Mouse (Mus musculus): ENCODE data around the gene Itfg1. TPM values are rescaled to one million over a fixed set of nuclear protein-coding genes. Genes with fewer than 3 reads are reported as not detected.

Itfg1 gene
- polyA plus RNA-seq, 1 experiment from 2014 or later = 82.4 TPM

- WGBS = 79% methylated on average over 3 of the region's 3 CpGs
- no peak for TF ChIP-seq CTCF (IDR thresholded peaks at IDR 0.05; ENCODE audit: low read depth)
- DNase-seq = no peak
Measured at GRCm38 (mm10) chr8:85788341-85788740, 52.4 kb downstream of the Itfg1 start.

DNA sequence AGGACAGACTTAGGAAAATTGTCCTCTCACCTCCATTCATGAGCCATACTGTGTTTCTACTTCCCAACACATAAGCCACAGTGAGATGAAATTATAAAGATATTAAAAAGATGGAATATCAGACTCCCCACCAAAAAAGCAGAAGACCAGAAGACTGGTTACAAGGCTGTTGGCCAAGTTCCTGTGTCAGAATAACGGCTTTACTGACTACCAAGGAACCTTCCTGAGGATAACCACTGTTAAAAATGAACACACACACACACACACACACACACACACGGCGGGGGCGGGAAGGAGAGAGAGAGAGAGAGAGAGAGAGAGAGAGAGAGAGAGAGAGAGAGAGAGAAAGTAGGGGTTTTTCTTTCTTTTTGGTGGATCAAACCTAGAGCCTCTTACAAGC, 52.8 kb downstream of the Itfg1 start:
- no peaks in the 10 kb centered on the region for H3K4me1 ChIP-seq (ENCODE audit: insufficient read depth)
- no peak overlapping the region for H3K4me2 ChIP-seq
- TF ChIP-seq CTCF (IDR thresholded peaks at IDR 0.05; ENCODE audit: low read depth) = no peak
- H3K36me3 ChIP-seq (ENCODE audit: insufficient read depth) = no peaks in the 10 kb centered on the region
- WGBS = 79% methylated on average over 4 of the region's 4 CpGs
- no peaks in the 10 kb centered on the region for H3K27me3 ChIP-seq (ENCODE audit: insufficient read depth, low read length)
- no peak for ATAC-seq (ENCODE audit: insufficient read depth)
- H3K9me3 ChIP-seq (ENCODE audit: low read depth, low read length) = no peaks in the 10 kb centered on the region
- no peak for DNase-seq
- H3K27ac ChIP-seq (ENCODE audit: low read depth) = no peak overlapping the region
- H3K4me3 ChIP-seq (ENCODE audit: low read depth, low read length) = no peak overlapping the region
- no peak overlapping the region for H3K9ac ChIP-seq

More at GRCm38 (mm10) chr8:85788341-85788740, 52.4 kb downstream of the Itfg1 start:
- ATAC-seq (ENCODE audit: insufficient read depth) = no peak
- no peak overlapping the region for H3K27ac ChIP-seq (ENCODE audit: low read depth)
- no peak overlapping the region for H3K4me3 ChIP-seq (ENCODE audit: low read depth, low read length)
- H3K4me1 ChIP-seq (ENCODE audit: insufficient read depth) = no peaks in the 10 kb centered on the region
- no peaks in the 10 kb centered on the region for H3K9me3 ChIP-seq (ENCODE audit: low read depth, low read length)
- H3K4me2 ChIP-seq = no peak overlapping the region
- H3K27me3 ChIP-seq (ENCODE audit: insufficient read depth, low read length) = no peaks in the 10 kb centered on the region
- no peak overlapping the region for H3K9ac ChIP-seq
- H3K36me3 ChIP-seq (ENCODE audit: insufficient read depth) = no peaks in the 10 kb centered on the region

DNA sequence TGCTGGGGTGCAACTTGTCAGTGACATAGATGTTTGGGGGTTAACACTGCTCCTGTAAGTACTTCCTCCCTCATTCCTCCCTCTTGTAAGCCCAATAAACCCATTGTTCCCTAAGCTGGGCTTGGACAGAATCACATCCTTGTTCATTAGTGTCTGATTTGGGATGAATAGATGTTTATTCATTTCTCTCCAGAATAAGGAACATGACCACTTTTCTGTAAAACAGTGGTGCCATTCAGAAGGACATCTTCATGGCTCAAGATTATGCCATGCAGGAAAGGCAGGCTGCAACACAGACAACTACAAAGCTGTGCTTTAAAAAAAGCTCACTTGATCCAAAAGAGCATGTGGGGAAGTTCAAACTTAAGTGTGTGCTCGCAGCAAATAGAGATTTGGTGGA, 55.2 kb downstream of the Itfg1 start:
- WGBS = 61% methylated on average over 1 of the region's 1 CpGs
- no peaks in the 10 kb centered on the region for H3K4me1 ChIP-seq (ENCODE audit: insufficient read depth)
- TF ChIP-seq CTCF (IDR thresholded peaks at IDR 0.05; ENCODE audit: low read depth) = no peak
- no peaks in the 10 kb centered on the region for H3K9me3 ChIP-seq (ENCODE audit: low read depth, low read length)
- DNase-seq = no peak
- H3K27ac ChIP-seq (ENCODE audit: low read depth) = no peak overlapping the region
- H3K27me3 ChIP-seq (ENCODE audit: insufficient read depth, low read length) = no peaks in the 10 kb centered on the region
- no peak overlapping the region for H3K9ac ChIP-seq
- no peaks in the 10 kb centered on the region for H3K36me3 ChIP-seq (ENCODE audit: insufficient read depth)
- no peak for ATAC-seq (ENCODE audit: insufficient read depth)
- no peak overlapping the region for H3K4me3 ChIP-seq (ENCODE audit: low read depth, low read length)
- no peak overlapping the region for H3K4me2 ChIP-seq

GRCm38 (mm10) chr8:85783871-85784270, 56.9 kb downstream of the Itfg1 start:
- Histone ChIP-seq H3K9me3 (ENCODE audit: low read depth, low read length) (no peaks in the 10 kb centered on the region), H3K9ac (no peak overlapping the region), H3K36me3 (ENCODE audit: insufficient read depth) (no peaks in the 10 kb centered on the region), H3K4me2 (no peak overlapping the region), H3K27me3 (ENCODE audit: insufficient read depth, low read length) (no peaks in the 10 kb centered on the region), H3K27ac (ENCODE audit: low read depth) (no peak overlapping the region), H3K4me1 (ENCODE audit: insufficient read depth) (no peaks in the 10 kb centered on the region), H3K4me3 (ENCODE audit: low read depth, low read length) (no peak overlapping the region)
- DNase-seq (no peak), ATAC-seq (ENCODE audit: insufficient read depth) (no peak)
- 100% methylated on average over 1 of the region's 1 CpGs for WGBS
- TF ChIP-seq CTCF (IDR thresholded peaks at IDR 0.05; ENCODE audit: low read depth) = no peak

- WGBS = 98% methylated on average over 3 of the region's 3 CpGs
- H3K27me3 ChIP-seq (ENCODE audit: insufficient read depth, low read length) = no peaks in the 10 kb centered on the region
- H3K27ac ChIP-seq (ENCODE audit: low read depth) = no peak overlapping the region
- DNase-seq (no peak), ATAC-seq (ENCODE audit: insufficient read depth) (no peak)
- no peak overlapping the region for H3K9ac ChIP-seq
- TF ChIP-seq CTCF (IDR thresholded peaks at IDR 0.05; ENCODE audit: low read depth) = no peak
- no peaks in the 10 kb centered on the region for H3K36me3 ChIP-seq (ENCODE audit: insufficient read depth)
- no peaks in the 10 kb centered on the region for H3K9me3 ChIP-seq (ENCODE audit: low read depth, low read length)
- no peak overlapping the region for H3K4me3 ChIP-seq (ENCODE audit: low read depth, low read length)
- H3K4me1 ChIP-seq (ENCODE audit: insufficient read depth) = no peaks in the 10 kb centered on the region
- no peak overlapping the region for H3K4me2 ChIP-seq
Measured at GRCm38 (mm10) chr8:85780091-85780490, 60.6 kb downstream of the Itfg1 start.

DNA sequence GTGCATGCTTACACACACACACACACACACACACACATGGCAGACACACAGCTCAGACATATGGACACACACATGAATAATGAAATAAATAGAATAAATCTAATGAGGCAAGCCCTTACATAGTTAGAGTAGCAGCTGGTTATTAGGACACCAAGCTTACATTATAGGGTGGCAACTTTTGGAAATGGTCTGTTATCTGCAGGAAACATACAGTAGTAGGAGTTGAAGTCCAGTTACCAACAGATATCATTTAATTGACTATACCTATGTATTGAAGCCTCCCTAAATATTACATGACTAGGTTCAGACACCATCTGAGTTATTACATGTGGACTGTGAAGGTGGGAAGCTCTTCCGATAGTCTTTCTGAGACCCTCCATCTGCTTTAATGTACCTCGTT, 95.7 kb downstream of the Itfg1 start:
- 94% methylated on average over 2 of the region's 2 CpGs for WGBS

DNA sequence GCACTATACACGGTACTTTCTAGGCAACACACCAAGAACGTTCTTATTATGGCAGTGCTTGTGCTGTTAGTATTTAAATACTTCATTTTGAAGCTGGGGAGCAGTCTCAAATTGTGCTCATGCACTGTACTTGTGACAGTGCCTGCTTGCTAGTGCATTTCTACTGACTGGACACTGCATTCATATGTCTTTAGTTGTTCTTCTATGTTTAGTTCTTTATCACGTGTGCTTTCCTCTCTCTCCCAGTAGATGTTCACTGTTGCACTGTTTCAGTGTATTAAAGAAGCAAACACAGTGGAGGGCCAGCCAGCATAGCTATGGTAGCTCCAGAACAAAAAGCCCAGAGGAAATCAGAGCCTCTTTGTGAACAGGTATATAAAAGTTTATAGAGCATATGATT, 110.2 kb downstream of the Itfg1 start:
- H3K27me3 ChIP-seq (ENCODE audit: insufficient read depth, low read length) = no peaks in the 10 kb centered on the region
- no peaks in the 10 kb centered on the region for H3K9me3 ChIP-seq (ENCODE audit: low read depth, low read length)
- H3K4me2 ChIP-seq = no peak overlapping the region
- DNase-seq (no peak), ATAC-seq (ENCODE audit: insufficient read depth) (no peak)
- no peak overlapping the region for H3K4me3 ChIP-seq (ENCODE audit: low read depth, low read length)
- WGBS = 84% methylated on average over 3 of the region's 3 CpGs
- H3K27ac ChIP-seq (ENCODE audit: low read depth) = no peak overlapping the region
- no peaks in the 10 kb centered on the region for H3K4me1 ChIP-seq (ENCODE audit: insufficient read depth)
- H3K36me3 ChIP-seq (ENCODE audit: insufficient read depth) = no peaks in the 10 kb centered on the region
- H3K9ac ChIP-seq = no peak overlapping the region
- TF ChIP-seq CTCF (IDR thresholded peaks at IDR 0.05; ENCODE audit: low read depth) = no peak

More for the DNA sequence above, 95.7 kb downstream of the Itfg1 start:
- TF ChIP-seq CTCF (IDR thresholded peaks at IDR 0.05; ENCODE audit: low read depth) = no peak
- no peak overlapping the region for H3K4me2 ChIP-seq
- H3K4me1 ChIP-seq (ENCODE audit: insufficient read depth) = no peaks in the 10 kb centered on the region
- no peak overlapping the region for H3K4me3 ChIP-seq (ENCODE audit: low read depth, low read length)
- H3K27me3 ChIP-seq (ENCODE audit: insufficient read depth, low read length) = no peaks in the 10 kb centered on the region
- no peak overlapping the region for H3K27ac ChIP-seq (ENCODE audit: low read depth)
- no peaks in the 10 kb centered on the region for H3K36me3 ChIP-seq (ENCODE audit: insufficient read depth)
- DNase-seq (no peak), ATAC-seq (ENCODE audit: insufficient read depth) (no peak)
- H3K9me3 ChIP-seq (ENCODE audit: low read depth, low read length) = no peaks in the 10 kb centered on the region
- no peak overlapping the region for H3K9ac ChIP-seq

GRCm38 (mm10) chr8:85717271-85717670, 123.5 kb downstream of the Itfg1 start:
- DNase-seq = no peak
- no peak overlapping the region for H3K4me3 ChIP-seq (ENCODE audit: low read depth, low read length)
- TF ChIP-seq CTCF (IDR thresholded peaks at IDR 0.05; ENCODE audit: low read depth) = no peak
- no peaks in the 10 kb centered on the region for H3K27me3 ChIP-seq (ENCODE audit: insufficient read depth, low read length)
- no peak overlapping the region for H3K27ac ChIP-seq (ENCODE audit: low read depth)
- no peak overlapping the region for H3K9ac ChIP-seq
- 79% methylated on average over 5 of the region's 5 CpGs for WGBS
- no peaks in the 10 kb centered on the region for H3K9me3 ChIP-seq (ENCODE audit: low read depth, low read length)
- H3K4me1 ChIP-seq (ENCODE audit: insufficient read depth) = no peaks in the 10 kb centered on the region
- no peak overlapping the region for H3K4me2 ChIP-seq
- H3K36me3 ChIP-seq (ENCODE audit: insufficient read depth) = peaks cover 4% of the 10 kb centered on the region; the same call in 1 of the 2 replicates
- ATAC-seq (ENCODE audit: insufficient read depth) = no peak

Measured in lung, embryonic 14.5 days (tissue).